Mouse (Mus musculus): Measurements from ENCODE around the gene Dgkd.

Dgkd gene

GRCm38 (mm10) chr1:87933051-87933450 is 80.0 kb downstream of the Dgkd start:
- DNase-seq (ENCODE audit: low read depth in 2 of 2, low spot score in 2 of 2), result no peak

GRCm38 (mm10) chr1:87935095-87935494 is 82.0 kb downstream of the Dgkd start:
- DNase-seq (ENCODE audit: low read depth in 2 of 2, low spot score in 2 of 2), result no peak

- DNase-seq (ENCODE audit: low read depth in 2 of 2, low spot score in 2 of 2), result no peak
These were observed 82.5 kb downstream of the Dgkd start for GRCm38 (mm10) chr1:87935546-87935945.

DNA sequence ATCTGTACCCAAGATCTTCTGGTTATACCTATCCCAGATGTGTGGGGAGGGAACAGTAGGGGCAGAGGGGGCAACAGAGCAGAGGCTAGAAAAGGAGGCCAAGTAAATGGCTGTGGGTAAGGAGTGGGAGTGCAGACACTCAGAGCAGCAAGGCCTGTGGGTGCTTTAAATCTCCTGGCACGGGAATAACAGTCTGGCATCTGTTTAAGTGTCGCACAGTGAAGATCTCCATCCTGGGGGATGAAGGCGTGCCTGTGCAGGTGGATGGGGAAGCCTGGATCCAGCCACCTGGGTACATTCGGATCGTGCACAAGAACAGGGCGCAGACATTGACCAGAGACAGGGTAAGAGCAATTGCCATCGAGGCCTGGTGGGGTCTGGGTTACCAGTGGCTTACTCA is 83.0 kb downstream of the Dgkd start:
- DNase-seq (ENCODE audit: low read depth in 2 of 2, low spot score in 2 of 2), result no peak

GRCm38 (mm10) chr1:87936516-87936915 is 83.4 kb downstream of the Dgkd start:
- DNase-seq (ENCODE audit: low read depth in 2 of 2, low spot score in 2 of 2), result no peak

DNA sequence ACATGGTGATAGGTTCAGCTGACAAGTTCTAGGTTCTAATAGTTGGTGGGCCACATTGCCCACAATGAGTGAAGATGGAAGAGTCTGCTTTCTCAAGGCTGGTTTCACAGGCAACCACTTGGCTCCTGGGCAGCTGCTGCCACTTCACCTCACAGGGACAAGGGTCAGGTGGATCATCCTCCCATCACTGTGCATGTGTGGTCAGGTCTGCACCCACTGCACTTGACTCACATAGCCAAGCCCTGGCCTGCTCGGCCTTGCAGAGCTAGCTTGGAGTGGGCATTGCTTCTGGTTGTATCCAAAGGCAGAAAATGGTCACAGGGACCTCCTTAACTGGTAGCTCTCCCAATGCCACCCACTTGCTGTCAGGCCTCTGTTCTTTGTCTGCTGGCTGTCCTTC is 88.7 kb downstream of the Dgkd start:
- DNase-seq (ENCODE audit: low read depth in 2 of 2, low spot score in 2 of 2), result no peak

GRCm38 (mm10) chr1:87947681-87948091 is 94.6 kb downstream of the Dgkd start:
- DNase-seq (ENCODE audit: low read depth in 2 of 2, low spot score in 2 of 2), result no peak

DNA sequence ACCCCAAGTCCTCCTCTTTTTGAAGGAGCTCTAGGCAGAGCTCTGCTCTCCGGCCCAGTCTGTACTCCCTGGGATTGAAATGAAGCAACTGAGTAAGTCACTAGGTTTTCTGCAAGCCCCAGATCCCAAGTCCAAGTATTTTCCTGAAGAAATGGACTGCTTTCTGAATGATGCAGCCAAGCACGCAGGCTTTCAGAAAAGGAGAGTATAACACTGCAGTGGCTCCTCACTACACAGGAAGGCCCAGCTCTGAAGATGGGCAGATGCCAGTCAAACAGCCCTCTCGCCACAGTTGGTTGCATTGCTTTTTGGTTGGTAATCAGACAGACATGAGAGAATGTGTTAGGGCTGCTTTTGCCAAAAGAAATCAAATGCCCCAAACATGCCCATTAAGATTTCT is 98.6 kb downstream of the Dgkd start:
- no peak for DNase-seq (ENCODE audit: low read depth in 2 of 2, low spot score in 2 of 2)

DNA sequence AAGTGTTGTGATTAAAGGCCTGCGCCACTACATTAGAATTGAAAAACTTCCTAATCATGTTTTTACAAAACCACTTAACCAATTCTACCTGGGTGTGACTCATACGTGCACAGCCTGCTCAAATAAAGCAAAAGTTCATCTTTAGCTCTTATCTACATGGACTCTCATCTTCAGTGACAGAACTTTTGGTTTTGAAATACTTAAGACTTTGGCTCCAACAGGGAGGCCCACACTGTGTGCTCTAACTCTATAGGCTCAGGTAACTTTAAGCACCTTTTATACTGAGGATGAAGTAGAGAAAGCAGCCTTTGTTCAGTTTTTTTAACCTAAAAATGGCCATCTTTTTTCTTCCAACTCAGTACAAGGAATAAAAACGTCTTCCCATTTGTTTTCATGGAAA is 100.0 kb downstream of the Dgkd start:
- DNase-seq (ENCODE audit: low read depth in 2 of 2, low spot score in 2 of 2), result no peak

DNA sequence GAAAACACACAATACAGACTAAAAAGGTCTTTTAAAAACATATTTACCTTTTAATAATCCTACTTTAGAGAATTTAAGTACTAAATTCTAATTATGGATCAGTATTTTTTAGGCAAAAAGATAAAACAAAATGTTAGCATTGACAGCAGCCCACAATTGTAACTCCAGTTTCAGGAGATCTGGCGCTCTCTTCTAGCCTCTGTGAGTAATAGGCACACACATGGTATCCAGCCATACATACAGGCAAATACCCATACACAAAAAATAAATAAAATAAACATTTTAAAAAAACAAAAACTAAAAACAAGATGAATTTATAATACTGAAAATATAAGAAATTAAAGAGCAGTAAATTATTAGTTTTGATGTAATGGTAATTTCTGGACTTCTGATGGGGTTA is 105.8 kb downstream of the Dgkd start:
- no peak for DNase-seq (ENCODE audit: low read depth in 2 of 2, low spot score in 2 of 2)

DNA sequence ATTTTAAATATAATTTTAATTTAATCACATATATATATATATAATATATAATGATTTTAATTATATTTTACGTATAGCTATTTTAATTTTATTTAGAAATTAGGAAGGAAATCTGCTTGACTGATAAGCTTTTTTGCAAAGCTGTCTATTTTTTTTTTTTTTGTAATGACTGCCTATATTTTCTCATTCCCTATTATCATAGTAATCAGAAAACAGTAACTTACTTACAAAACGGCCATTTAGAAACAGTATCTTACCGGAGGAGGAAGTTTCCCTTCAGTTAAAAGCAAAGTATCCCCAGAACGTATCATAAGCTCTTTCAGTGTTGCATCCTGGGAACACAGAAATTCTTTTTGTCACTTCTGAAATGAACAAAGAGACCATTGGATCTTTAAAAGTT is 106.4 kb downstream of the Dgkd start:
- no peak for DNase-seq (ENCODE audit: low read depth in 2 of 2, low spot score in 2 of 2)

GRCm38 (mm10) chr1:87959998-87960431 is 106.9 kb downstream of the Dgkd start:
- DNase-seq (ENCODE audit: low read depth in 2 of 2, low spot score in 2 of 2), result no peak

DNA sequence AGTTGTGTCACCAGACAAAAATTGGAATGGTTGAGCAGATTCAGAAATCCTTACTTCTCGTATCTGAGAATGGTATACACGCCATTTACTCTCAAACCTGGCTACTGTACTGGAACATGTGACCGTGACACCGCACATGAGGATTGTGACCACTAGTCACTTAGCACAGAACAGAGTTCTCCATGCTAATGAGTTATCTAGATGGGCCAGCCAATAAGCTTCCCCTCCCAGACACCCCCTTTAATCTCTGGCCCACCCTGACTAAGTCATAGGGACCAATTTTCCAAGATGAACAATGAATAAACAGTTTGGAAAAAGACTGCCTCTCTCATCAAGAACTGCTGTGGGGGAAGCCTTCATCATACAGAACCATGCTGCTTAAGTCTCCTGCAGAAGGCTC is 107.7 kb downstream of the Dgkd start:
- DNase-seq (ENCODE audit: low read depth in 2 of 2, low spot score in 2 of 2), result no peak

- DNase-seq (ENCODE audit: low read depth in 2 of 2, low spot score in 2 of 2), result no peak
These were observed 108.5 kb downstream of the Dgkd start for GRCm38 (mm10) chr1:87961459-87962167.

DNA sequence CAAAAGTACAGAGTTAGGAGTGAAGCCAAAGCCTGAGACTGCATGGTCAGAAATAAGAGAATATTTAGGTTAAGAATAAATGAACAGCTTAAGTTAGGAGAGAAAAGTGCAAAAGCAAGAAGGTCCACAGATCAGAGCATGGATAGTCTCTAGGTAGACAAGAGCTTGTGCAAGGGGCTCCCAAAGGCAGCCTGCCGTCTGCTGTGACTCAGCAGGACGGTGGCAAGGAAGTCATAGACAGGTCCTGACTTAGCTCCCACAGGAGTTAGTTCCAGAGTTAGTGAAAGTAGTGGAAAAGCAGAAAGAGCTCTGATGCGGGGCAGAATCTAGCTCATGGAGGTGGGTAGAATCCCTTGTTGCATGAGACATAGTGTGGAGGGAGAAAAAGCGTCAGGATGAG is 117.3 kb downstream of the Dgkd start:
- no peak for DNase-seq (ENCODE audit: low read depth in 2 of 2, low spot score in 2 of 2)

GRCm38 (mm10) chr1:87982291-87982690 is 129.2 kb downstream of the Dgkd start:
- no peak for DNase-seq (ENCODE audit: low read depth in 2 of 2, low spot score in 2 of 2)

DNA sequence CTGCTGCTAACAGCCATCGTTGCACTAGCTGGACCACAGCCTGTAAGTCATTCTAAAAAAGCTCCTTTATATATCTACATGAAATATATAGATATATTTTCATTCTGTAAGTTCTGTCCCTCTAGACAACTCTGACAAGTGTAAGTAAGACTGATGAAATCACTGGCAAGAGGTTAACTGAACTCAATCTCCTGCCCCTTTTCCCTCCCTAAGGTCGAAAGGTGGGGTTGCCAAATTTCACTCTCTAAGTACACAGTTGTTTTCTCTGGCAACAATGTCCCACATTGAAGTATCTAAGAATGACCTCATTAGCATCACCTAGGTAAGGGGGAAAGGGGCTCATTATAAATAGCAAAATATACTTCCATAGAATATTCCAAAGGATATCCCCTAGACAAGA is 139.6 kb downstream of the Dgkd start:
- no peak for DNase-seq (ENCODE audit: low read depth in 2 of 2, low spot score in 2 of 2)
